Mouse (Mus musculus) telencephalon, adult 2 months (tissue): ENCODE data around the gene Ago1.

Experiments
- DNase-seq: peaks from one replicate; pipeline ENCODE4 v3.0.0-alpha.2; 2011; ENCODE audit warnings: low read depth, low spot score

Ago1 gene

DNA sequence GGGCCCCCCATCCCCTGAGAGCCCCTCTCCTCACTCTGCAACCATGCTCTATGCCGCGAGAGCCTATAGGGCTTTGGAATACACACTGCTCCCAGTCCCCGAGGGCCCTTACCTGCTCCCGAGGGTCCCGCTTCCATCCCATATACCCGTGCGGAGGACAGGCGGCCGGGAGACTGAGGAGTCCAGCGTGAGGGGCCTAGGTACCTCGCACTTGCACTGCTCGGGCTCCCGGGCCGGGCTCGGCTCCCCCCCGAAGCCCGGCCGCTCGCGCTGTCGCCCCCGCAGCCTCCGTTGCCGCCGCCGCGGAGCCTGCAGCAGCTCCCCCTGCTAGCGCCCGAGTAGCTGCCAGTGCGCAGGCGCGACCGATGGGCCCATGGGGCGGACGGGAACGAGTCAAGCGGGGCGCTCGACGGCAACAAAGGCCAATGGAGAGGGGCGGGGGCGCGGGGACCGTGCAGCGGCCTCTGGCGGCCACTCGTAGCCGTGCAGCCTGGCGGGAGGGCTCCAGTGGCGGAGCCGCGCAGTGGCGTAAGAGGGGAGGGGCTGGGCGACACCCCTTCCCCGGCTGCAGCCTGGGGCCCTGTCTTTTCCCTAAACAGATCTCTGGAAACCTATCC is at the start of gene Ago1:
Gene Ago1 (minus strand): TSS at position 299 of the 617 bp plus-strand sequence.
- peak; percentile 83 for DNase-seq

- DNase-seq = no peak
Measured at GRCm38 (mm10) chr4:126512308-126513066, 44.1 kb upstream of the Ago1 start.

- DNase-seq = no peak
Measured at GRCm38 (mm10) chr4:126511013-126511412, 42.6 kb upstream of the Ago1 start.

DNA sequence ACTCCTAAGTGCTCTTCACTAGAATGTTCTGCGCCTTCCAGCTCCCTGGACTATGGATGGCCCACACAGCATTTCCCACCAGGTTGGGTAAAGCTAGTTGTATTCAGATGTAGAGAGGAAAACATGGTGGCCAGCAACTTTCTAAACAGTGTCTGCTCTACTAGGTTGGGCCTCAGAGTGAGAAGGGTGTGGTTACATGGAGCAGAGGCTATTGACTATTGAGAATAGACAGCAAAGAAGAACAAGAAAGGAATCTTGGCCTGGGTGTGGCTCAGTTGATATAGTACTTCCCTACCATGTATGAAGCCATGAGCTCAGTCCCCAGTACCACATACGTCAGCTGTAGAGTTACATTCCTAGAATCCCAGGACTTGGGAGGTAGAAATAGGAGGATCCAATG is 40.7 kb upstream of the Ago1 start:
- DNase-seq = no peak

- DNase-seq = no peak
Measured at GRCm38 (mm10) chr4:126508110-126508899, 39.9 kb upstream of the Ago1 start.

DNA sequence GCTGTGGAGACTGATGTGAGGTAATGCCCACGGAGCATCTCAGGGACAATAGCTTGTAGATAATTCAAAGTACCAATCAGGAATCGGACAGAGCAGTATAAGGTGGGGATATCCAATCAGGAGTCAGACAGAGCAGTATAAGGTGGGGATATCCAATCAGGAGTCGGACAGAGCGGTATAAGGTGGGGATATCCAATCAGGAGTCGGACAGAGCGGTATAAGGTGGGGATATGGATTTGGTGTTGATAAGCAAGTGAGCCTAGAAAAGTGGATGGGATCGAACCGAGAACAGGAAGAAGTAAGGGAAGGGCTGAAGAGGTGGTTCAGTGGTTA is 34.6 kb upstream of the Ago1 start:
- DNase-seq = no peak

GRCm38 (mm10) chr4:126502141-126502976 is 34.0 kb upstream of the Ago1 start:
- DNase-seq = no peak

- no peak for DNase-seq
Measured at GRCm38 (mm10) chr4:126498601-126499000, 30.2 kb upstream of the Ago1 start.

GRCm38 (mm10) chr4:126496963-126497362 is 28.6 kb upstream of the Ago1 start:
- DNase-seq = no peak

GRCm38 (mm10) chr4:126495942-126496790 is 27.8 kb upstream of the Ago1 start:
- DNase-seq = peak; percentile 6

DNA sequence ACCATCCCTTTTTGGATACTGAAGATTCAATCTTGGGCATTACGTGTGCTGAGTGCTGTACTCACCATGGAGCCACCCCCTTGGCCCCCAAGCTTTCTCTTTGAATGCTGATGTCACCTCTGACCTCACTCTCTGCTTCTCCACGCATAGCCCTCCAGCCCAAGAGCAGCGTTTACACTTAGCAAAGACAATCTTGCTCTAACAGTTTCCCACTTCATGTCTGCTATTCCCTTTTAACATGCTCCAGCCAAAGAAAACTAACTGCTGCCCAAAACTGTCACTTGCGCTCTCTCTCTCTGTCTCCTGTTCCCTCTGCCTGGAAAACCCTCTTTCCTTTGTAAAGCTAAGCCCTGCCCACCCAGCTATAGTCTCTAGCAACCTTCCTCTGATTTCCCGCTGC is 27.1 kb upstream of the Ago1 start:
- DNase-seq = no peak

DNA sequence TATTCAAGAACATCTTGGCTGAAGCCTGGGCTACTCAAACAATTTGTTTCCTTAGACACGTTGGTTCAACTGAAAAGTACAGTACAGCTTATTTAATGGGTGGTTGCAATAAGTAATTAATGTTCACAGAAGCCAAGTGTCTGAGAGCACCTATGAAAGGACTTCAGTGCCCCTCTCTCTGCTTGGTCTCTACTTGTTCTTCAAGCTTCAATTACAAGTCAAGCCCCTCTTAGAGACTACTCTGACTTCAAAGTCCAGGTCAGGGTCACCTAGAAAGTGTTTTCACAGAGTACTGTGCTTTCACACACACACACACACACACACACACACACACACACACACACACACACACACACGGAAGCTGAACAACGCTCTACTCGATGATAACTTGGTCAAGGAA is 25.0 kb upstream of the Ago1 start:
- no peak for DNase-seq

GRCm38 (mm10) chr4:126491977-126492376 is 23.6 kb upstream of the Ago1 start:
- no peak for DNase-seq

GRCm38 (mm10) chr4:126490726-126491125 is 22.3 kb upstream of the Ago1 start:
- DNase-seq = no peak

- no peak for DNase-seq
Measured at GRCm38 (mm10) chr4:126489811-126490210, 21.4 kb upstream of the Ago1 start.

DNA sequence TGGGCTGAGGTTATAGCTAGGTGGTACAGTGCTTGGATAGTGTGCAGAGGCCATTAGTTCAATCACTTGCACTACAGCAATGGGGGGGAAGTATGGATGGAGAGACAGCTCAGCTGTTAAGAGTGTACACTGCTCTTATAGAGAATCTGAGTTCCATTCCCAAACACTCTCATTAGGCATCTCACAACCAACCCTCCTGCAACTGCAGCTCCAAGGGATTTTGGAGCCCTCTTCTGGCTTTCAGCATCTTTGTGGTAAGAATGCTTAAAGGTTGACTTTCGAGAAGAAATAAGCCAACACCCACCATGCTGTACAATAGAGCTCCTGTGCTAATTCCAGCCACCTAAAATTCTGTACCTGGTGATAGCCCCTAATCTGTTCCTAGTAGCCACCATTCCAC is 17.8 kb upstream of the Ago1 start:
- DNase-seq = no peak

DNA sequence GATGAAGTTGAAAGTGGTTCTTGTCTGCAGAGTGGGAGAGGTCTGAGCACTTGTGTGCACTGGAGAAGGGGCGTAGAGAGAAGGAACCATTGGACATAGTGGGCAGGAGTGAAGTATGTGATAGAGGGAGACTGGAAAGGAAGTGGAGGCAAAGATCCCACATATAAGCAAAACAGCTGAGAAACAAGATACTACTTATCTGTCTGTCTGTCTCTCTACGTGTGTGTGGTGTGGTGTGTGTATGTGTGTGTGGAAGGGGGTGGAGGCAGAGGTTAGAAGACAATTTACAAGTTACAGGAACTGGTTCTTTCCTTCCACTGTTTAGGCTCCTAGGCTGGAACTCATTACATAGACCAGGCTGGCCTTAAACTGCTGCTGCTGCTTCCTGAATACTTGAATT is 16.7 kb upstream of the Ago1 start:
- DNase-seq = no peak

DNA sequence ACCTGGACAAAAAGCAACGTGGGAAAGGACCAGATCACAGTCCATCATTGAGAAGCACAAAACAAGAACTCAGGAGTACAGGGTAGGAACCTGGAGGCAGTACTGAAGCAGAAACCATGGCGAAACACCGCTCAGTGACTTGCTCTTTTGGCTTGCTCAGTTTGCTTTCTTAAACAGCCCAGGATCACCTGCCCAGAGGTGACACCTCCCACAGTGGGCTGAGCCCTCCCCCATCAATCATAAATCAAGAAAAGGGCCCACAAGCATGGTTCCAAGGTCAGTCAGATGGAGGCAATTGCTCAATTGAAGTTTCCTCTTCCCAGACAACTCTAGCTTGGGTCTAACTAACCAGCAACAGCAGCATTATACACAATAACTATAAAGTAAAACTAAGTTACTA is 15.5 kb upstream of the Ago1 start:
- no peak for DNase-seq

DNA sequence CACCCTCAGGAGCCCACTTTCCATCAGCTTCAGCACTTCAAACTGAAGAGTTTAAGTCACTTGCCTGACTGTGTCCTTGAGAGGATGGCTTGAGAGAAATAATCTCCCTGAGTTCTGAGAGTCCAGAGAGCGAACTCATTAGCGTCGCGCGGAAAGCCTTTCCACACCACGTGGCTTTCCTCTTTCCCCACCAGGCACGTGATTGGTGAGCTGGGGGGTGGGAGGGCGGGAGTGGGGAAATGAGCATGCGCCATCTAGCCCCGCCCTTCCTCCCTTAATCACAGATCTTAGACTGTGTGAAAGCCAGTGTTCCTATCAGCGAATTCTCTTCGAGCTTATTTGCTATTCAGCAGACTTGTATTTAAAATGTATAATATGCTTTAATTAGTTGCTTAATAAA is 14.6 kb upstream of the Ago1 start:
- no peak for DNase-seq

GRCm38 (mm10) chr4:126481461-126481860 is 13.1 kb upstream of the Ago1 start:
- no peak for DNase-seq

DNA sequence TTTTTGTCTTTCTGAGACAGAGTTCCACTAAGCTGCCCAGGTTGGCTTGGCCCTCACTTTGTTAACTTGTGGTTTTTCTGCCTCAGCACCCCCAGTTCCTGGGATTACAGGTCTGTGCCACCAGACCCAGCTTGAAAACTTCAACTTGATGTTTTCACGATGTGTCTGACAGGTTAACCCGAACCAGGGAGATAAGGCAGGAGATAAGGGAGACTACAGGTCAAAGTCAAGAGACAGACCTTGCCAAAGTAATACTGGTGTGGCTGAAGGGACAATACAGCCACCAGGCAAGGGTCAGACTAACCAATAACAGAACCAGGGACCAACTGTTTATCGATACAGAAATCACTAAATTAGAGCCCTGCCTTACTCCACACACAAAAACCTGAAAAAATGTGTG is 11.9 kb upstream of the Ago1 start:
- DNase-seq = no peak
